Mouse (Mus musculus) ES-CJ7 (cell line): Measurements from ENCODE around the gene 2510009E07Rik.

Experiments used
- DNase-seq: peaks from one replicate; pipeline ENCODE4 v3.0.0; 2011; ENCODE audit warnings: low read depth, low spot score

2510009E07Rik gene

DNA sequence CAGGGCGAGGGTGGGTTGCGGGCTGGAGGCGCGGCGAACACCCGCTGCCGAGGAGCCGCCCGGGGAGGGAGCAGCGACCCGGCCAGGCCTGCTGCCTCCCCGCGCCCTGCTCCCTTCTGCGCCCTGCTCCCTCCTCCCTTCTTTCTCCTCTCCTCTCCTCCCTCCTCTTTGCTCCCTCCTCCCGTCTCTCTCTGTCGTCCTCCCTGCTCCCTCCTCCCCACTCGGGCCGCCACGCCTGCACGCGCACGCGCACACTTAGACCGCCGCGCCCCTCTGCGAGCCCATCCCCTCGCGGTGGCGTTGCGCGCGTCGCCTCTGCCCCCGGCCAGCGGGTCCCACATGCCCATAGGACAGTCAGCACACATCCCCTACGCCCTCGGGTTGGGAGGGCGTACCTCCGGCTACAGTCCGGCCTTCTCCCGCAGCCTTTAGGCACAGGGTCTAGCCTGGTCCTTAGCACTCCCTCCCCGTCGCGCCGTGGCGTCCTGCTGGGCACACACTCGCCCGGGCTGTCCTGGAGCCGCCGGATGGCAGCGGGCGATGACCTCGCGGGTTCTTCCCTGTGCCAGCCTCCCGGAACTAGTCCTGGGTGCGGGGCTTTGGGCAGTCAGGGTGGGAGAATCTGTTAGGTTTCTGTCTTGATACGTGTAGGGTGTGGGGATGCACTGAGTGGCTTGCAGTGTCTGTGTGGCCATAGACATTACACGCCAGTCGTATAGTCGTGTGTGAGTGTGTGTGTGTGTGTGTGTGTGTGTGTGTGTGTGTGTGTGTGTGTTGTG lies at the start of gene 2510009E07Rik:
TSS of gene 2510009E07Rik (minus strand) at position 203 of the 779 bp plus-strand sequence.
- DNase-seq = peak; percentile 92

DNA sequence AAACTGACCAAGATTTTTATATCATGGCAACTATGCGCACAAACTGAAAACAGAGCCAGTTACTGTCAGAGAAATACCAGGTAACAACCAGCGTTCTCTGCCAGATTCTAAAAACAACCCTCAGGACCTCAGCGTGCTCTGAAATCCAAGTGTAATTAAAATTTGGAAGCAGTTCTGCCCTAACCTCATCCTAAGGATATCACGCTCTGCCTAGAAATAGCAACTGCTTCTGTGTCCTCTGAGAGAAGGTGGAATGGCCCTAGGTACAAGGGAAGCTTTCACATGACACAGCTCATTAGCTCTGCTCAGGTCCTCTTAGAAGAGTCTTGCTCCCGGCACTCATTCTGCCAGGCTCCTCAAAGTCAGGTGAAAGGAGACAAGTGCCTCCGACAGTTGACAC lies 48.9 kb upstream of the 2510009E07Rik start:
- no peak for DNase-seq

DNA sequence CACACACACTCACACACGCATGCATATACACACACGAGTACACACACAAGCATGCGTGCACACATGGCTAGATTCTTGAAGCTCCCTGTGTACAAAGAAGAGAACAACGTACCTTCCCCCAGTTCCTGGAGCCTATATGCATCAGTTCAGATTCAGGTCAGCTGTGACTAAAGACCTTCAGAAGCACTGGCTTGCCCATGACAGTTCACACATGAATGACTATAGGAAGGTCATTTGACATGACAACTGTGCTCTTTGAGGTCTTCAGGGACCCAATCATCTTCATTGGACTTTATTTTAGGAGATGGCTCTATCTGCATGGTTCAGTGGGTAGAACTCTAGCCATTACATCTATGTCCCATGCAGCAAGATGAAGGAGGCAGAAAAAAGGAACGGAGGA lies 48.4 kb upstream of the 2510009E07Rik start:
- DNase-seq = no peak

DNA sequence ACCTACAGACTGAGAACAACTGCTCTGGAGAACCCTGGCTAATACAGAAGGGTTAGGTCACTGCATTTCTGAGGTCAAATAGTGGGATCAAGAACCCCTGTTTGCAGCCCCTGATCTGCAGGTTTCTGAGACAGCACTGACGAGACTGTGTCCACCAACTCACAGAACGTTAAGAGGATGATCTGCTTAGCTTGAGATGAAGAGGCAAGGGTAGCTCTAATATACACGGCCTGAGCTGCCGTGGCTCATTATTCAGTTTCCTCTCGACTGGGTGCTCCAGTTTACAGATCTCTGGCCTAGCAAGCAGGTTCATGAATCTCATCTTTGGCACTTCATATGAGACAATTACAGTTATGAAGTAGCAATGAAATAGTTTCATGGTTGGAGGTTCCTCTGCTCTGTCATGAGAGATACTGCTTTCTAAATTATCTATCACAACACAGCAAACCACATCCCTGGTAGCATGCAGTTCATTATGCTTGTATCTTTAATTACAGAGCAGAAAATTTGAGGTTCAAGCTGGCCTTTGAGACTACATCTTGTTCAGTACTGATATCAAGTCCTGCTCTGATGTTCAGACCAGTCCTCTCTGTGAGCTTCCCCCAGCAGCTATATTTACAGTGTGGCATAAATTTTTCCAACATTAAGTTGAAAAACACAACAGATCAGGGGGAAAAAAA lies 47.9 kb upstream of the 2510009E07Rik start:
- DNase-seq = no peak

DNA sequence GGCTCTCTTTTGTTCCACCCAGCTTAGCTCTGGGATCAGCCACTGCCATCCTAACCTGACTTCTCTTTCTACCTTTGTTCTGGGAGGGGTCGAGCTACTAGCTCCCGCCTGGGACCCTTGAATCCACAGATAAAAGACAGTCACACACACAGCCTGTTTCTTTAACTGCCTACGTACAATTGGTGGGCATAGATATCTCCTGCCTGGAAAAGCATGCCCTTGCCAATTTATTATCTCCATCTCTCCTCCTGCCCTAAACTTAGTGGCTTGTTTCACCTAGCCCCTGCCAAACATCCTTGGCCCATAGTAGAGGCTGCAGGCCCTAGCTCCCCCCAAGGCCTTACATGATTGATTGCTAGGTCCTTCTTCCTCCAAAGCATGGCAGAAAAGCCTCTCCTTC lies 47.1 kb upstream of the 2510009E07Rik start:
- DNase-seq = no peak

DNA sequence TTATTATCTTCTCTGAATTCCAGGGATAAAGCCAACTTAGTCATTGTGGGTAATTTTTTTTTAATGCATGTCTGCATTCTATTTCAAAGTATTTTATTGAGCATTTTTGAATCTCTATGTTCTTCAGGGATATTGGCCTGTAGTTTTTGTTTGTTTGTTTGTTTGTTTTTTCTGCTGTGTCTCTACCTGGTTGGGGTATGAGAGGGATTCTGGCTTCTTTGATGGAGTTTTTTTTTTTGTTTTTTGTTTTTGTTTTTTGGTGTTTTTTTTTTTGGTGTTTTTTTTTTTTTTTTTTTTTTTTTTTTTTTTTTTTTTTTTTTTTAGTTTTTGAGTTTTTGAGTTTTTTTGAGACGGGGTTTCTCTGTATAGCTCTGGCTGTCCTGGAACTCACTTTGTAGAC lies 41.2 kb upstream of the 2510009E07Rik start:
- DNase-seq = no peak

DNA sequence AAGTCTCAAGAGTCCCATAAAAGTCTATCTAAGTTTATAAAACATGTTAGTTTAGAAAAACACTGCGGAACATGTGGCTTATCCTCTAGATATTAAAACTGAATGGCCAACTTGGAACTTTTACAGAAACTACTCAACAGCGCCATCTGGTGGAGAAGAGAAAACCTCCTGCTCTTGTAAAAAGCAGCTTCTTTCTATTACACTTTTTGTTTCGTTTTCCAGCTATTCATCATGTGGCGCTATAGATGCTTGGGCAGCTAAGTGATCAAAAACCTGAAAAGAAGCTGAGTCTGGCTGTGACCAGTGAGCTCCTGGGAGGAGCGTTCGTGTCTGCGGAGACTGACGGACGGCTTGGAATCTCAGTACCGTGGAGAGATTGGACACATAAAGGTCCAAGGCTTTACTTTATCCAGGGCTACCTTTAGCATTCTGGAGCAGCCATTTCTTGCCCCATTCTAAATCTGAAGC lies 33.5 kb upstream of the 2510009E07Rik start:
- peak; percentile 58 for DNase-seq

DNA sequence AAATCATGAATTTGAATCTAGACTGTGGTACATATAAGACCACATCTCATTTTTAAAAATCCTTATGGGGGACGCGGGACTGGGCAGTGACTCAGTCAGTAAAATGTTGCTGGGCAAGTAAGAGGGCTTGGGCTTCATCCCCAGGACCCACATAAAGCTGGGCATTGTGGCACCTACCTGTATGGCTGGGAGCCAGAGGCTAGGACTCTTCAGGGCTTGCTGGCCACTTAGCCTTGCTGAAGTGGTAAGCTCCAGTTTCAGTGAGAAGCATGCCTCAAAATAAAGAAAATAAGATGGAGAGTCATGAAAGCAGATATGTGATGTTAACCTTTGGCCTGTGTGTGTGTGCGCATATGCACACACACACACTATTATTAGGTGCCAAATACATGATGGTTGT lies 33.0 kb upstream of the 2510009E07Rik start:
- DNase-seq = no peak

DNA sequence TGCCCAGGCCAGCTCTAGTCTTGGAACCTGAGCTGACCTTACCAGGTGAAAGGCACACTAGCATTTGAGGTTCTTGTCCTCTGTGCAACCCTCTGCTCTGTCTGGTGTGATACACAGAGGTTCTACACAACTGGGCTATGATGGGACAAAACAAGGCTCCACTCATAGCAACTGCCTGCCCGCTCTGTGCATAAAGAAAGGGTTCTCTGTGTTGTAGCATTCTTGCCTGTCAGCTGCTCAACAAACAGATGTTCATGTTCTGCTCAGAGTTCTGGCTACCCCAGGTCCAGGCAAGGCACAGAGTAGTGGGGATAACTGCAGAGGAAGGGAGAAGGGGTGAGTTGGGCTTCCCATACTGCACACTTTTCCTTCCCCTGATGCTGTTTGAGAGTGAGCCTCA lies 29.8 kb upstream of the 2510009E07Rik start:
- no peak for DNase-seq

DNA sequence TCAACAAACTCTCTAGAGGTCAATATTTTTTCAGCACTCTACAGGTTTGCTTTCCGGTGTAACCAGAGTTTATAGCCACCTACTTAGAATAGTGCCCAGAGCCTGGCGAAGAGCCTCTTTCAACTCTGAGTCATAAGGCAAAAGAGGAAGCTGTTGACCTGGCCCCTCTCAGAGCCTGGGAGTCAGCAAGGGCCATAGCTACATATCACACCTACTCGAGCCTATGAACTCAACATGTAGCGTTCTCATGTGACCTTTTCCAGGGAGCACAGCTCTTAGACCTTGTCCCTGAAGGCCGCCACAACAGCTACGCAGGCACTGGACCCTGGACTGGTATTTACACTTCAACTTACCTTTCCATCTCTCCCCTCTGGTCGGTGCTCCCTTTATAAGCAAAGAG lies 25.3 kb upstream of the 2510009E07Rik start:
- DNase-seq = no peak

DNA sequence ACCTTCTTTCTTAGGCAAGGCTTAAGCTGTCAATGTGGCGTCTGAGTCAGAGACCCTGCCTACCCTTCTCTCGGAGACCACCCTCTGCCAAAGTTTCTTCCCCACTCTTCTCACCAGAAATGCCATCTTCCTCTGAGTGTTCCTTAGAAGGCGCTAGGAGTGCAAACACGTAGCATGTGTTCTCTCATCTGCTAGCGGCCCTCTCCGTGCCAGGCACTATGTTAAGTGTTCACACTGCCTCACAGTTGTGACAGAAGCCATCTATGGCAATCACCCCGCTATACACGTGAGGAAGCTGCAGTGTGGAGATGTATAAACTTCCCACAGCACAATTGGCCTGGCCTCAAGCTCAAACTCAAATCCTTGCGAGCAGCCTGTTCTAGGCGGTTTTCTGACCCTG lies 20.1 kb upstream of the 2510009E07Rik start:
- no peak for DNase-seq

DNA sequence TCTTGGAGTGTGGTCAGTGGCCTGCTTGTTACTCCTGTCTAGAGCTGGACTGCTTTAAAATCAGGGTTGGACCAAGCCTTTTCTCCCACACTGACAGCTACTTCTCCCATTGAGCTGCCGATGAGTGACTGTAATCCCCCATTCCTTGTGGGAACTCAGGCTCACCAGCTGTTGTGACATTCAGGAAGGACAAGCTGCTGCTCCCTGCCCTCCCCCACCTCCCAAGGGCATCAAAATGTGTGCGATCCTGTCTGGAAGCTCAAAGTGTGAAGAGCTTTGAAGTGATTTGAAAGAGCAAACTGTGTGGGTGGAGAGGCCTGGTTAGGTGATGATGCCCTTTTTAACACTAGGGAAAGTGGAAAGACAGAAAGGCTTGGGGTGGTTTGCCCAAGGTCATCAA lies 15.9 kb upstream of the 2510009E07Rik start:
- DNase-seq = peak; percentile 63

DNA sequence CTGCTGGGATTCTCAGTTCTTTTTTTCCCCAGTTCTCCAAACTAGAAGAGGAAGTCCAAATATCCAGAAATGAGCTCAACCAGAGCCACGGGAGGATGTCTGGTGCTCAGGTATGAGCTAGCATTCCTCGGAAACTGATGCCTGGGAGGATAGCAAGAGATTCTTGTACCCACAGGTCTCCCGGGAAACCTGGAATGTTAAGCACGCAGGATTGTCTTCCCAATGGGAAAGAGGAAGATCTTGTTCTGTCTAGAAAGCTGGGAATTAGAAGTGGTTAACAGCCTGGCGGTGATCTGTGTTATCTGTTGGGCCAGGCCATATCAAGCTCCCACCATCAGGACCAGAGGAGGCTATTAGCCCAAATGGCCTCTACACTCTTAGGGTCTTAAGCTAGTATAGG lies 10.2 kb upstream of the 2510009E07Rik start:
- DNase-seq = peak; percentile 35

DNA sequence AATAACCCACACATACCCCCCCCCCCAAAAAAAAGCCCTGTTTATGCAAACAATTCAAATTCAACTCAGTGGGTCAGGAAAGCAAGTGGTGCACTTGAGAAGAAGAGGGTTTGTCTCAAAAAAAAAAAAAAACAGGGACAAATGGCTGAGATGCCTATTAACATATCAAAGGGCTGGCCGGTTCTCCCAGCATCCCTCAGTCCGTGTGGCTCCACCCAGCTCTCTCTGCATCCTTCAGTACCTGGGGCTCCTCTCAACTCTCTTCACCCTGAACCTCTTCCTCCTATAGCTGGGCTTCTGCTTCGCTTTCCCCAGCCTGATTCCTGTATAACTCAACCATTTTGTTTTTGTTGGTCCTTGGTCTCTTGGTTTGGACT lies 7.8 kb upstream of the 2510009E07Rik start:
- peak; percentile 97 for DNase-seq

DNA sequence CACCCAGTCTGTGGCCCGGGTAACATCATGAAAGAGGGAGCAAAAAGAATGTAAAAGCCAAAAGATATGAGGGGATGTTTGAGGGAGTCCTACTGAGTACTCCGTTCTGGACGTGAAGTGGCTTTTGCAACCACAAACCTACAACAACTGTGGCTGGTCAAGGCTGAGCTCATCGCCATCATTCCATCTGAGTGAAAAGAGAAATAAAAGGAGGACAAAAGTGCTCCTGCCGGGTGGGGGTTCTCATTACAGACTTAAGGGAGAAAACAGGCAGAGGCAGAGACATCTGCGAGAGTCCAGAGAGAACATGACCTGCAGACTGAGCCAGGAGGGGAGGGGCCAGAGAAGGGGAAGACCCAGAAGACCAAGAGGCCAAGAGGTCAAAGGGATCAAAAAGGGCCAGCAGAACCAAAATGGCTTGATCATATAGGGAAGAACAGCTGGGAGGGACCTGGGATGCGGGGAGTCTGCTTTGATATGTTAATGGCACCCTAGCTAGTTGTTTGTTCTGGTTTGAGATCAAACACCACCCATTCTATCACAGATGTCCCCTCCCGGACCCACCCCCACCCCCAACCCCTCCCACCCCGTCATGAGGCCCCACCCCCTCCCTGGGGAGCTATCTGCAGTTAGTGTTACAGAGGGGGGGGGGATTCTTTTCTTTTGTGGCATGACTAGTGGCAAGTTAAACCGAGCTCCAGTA lies 7.3 kb upstream of the 2510009E07Rik start:
- peak; percentile 99 for DNase-seq

DNA sequence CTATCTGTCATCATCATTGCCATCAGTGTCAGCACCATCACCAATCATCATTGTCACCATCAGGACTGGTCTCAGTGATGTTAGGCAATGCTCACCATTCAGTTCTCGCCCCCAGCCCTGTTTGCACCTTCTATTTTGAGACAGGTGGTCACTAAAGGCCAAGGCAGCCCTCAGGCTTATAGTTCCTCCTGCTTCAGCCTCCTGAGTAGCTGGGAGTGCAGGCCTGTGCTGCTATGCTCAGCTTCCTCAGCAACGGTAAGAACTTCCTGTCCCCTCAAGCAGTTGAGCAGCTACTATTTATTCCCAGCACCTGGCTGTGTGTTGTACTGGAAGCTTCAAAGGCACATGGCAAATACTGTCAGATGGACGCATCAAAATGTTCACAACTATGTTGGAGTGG lies 3.7 kb upstream of the 2510009E07Rik start:
- DNase-seq = no peak

DNA sequence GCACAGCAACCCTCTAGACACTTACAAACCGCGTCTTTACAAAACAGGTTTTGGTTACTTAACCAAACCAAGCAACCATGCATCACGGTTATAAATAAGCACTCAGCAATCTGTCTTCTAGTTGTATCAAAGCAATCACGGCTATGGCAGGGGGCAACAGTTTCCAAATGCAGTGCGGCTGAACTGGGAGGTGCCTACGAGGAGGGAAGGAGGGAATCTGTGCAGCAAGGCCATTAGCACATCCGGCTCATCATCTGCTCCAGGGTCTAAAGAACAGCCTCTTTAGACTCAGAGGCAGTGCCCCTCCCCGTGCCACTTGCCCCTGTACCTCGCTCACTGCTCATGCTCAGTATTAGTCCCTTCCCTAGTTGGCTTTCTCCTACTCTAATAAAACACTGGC lies 2.5 kb upstream of the 2510009E07Rik start:
- peak; percentile 43 for DNase-seq

DNA sequence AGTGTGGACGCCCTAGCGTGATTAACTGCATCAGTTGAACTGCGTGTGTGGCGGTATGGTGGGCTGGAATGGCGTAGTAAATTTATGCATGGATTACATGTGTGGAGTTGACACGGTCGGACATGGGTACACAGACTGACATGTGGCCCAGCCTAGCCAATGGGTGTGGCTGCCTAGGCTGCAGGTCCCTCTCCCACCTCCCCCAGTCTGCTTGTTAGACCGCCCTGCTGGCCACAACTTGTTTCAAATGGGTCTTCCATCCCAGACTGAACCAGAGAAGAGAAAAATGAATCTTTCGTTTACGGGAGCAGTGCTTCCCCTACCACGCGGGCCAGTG lies 745 bp upstream of the 2510009E07Rik start:
- DNase-seq = peak; percentile 51

DNA sequence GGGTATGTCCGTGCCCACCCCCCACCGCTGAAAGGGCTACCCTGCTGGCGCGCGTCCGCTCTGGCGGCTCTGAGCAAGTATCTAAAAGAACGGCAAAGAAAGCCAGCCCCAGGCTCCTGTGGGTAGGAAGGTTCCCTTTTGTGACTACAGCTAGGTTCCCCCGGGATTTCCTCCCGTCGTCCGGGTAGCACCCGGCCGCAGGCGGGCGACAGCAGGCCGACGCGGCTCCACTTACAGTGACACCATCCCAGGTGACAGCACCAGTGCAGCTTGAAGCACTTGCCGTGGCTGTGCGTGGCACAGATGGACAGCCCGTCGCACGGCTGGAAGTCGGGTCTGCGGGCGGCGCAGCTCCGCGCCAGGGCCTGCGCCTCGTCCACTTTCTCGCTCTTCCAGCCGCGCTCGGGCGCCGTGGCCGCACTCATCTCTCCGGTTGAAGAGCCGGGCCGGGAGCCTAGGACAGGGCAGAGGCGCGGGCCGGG lies 443 bp downstream of the 2510009E07Rik start:
- DNase-seq = peak; percentile 52

DNA sequence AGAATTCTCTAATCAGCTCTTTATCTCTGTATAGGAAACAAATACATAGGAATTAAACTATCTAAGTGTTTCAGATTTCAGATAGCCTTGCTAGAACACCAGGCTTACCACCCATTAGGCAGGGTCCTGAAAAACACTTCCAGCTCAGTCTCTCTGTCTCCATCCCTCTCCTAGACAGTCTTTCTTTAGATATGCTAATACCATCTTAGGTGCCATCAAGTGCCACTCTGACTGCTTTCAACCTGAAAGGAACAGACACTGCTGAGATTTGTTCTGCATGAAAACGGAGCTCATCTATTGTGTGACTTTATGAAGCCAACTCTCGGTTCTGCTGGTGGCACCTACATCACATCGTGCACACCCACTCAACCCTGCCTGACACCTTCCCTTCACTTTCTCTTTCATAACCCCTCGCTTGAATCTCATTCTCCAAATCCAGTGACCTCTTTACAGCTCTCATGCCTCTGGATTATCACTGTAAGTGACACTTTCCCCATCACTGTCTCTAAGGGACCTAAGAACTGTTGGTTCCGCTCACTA lies 4.2 kb downstream of the 2510009E07Rik start:
- DNase-seq = peak; percentile 58

DNA sequence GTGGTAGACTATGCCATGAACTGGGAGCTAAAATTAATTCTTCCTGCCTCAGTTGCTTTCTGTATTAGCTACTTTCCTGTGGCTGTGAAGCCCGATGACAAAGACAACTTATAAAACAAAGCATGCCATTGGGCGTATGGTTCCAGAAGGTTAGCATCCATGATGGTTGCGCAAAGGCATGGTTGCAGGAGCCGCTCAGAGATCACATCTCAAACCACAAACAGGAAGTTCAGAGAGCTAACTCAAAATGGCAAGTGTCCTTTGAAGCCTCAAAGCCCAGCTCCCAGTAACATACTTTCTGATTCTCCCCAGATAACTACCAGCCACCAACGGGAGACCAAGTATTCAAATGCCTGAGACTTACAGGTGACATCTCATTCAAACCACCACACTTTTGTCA lies 5.3 kb downstream of the 2510009E07Rik start:
- DNase-seq = no peak

DNA sequence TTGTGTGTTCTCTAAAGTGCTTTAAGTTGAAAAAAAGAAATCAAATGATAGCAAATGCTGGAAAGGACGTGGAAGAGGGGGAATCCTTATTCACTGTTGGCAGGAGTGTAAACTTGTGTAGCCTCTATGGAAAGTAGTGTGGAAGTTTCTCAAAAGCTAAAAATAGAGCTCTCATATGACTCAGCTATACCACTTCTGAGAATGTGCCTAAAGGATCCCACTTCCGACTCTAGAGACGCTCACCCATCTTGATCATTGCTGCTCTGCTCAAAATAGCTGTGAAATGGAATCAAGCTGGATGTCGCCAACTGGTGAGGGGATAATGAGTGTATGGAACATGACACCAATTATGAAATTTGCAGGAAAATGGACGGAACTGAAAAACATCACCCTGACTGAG lies 7.1 kb downstream of the 2510009E07Rik start:
- DNase-seq = no peak
